In the genomic region with DNA sequence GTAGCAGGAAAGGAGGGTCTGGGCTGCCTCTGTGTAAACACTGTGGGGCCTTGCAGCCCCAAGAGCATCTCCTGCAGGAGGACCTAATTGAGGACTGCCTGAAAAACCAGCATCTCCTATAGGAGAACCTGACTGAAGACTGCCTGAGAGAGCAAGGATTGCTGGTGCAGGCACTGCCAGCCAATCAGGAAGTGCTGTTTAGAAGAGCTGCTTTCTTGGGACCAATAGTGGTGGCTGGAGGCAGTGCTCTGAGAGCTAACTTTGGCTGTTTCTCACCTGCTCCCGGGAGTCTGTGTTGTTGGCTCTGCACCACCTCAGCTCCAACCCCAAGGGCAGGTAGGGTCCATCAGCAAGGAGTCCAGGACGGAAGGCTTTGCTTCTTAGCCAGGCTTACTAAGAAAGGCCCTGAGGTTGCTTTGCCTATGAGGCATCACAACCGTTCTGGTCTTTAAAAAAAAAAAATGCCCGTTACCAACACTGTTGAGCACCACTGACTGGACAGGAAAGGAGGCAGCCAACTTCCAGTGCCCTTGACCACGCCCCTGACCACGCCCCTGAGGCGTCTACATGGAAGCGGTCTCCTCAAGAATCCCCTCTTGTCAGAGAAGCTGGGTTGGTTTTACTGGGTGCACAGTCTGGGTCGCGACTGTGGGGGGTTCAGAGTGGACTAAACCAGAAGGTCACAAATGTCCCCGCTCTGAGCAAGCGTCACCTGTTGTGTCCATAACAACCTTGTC, we compare ENCODE assay signal across 7 mouse cellular contexts.
DNase-seq lines count a peak whose midpoint lies in the region; ATAC-seq and TF ChIP-seq lines count a peak whose summit lies in the region.
"Not testable (repeated sequence)": the region's sequence is repeated elsewhere in the genome, so short reads cannot be mapped to it uniquely, and the experiment has no call there.

No protein-coding gene starts in this region.

- H3K9ac ChIP-seq in heart, embryonic 13.5 days; hindbrain, postnatal 0 days (replicated peaks; ENCODE audit: low read length); limb, embryonic 15.5 days; neural tube, embryonic 13.5 days: not testable (repeated sequence)

- not testable (repeated sequence) for H3K9me3 ChIP-seq in heart, embryonic 13.5 days; hindbrain, postnatal 0 days (ENCODE audit: low read length); limb, embryonic 15.5 days; neural tube, embryonic 13.5 days

- not testable (repeated sequence) for H3K36me3 ChIP-seq in heart, embryonic 13.5 days; hindbrain, postnatal 0 days (ENCODE audit: insufficient read depth, low read length); limb, embryonic 15.5 days; neural tube, embryonic 13.5 days

- TF ChIP-seq CTCF in hindbrain, postnatal 0 days (IDR thresholded peaks at IDR 0.05; ENCODE audit: low read depth): not testable (repeated sequence)

- DNase-seq in embryo, embryonic 11 days: peak; percentile 43
- not testable (repeated sequence) for DNase-seq in hindbrain, postnatal 0 days (ENCODE audit: low spot score)
- peak; percentile 30 for DNase-seq in kidney, postnatal 10 days
- peak; percentile 69 for DNase-seq in lung, postnatal 10 days

- H3K27me3 ChIP-seq in heart, embryonic 13.5 days (replicated peaks); hindbrain, postnatal 0 days (ENCODE audit: insufficient read depth, low read length); limb, embryonic 15.5 days; neural tube, embryonic 13.5 days: not testable (repeated sequence)

- not testable (repeated sequence) for H3K27ac ChIP-seq in heart, embryonic 13.5 days (replicated peaks); hindbrain, postnatal 0 days; limb, embryonic 15.5 days; neural tube, embryonic 13.5 days (replicated peaks)

- not testable (repeated sequence) for H3K4me3 ChIP-seq in heart, embryonic 13.5 days; hindbrain, postnatal 0 days (ENCODE audit: low read length); limb, embryonic 15.5 days; neural tube, embryonic 13.5 days

- WGBS in heart, embryonic 13.5 days: 38% methylated on average over 12 of the region's 12 CpGs
- WGBS in hindbrain, postnatal 0 days: 53% methylated on average over 12 of the region's 12 CpGs
- WGBS in limb, embryonic 15.5 days: 44% methylated on average over 12 of the region's 12 CpGs
- WGBS in neural tube, embryonic 13.5 days: 57% methylated on average over 12 of the region's 12 CpGs

- peaks cover 12% of the 10 kb centered on the region for H3K4me1 ChIP-seq in heart, embryonic 13.5 days
- not testable (repeated sequence) for H3K4me1 ChIP-seq in hindbrain, postnatal 0 days (ENCODE audit: insufficient read depth, low read length)
- peaks cover 11% of the 10 kb centered on the region for H3K4me1 ChIP-seq in limb, embryonic 15.5 days
- H3K4me1 ChIP-seq in neural tube, embryonic 13.5 days (replicated peaks): peaks cover 11% of the 10 kb centered on the region; the same call in 1 of the 2 replicates

- peak overlapping the region; percentile 42 for H3K4me2 ChIP-seq in heart, embryonic 13.5 days
- not testable (repeated sequence) for H3K4me2 ChIP-seq in hindbrain, postnatal 0 days (ENCODE audit: low read depth, low read length); limb, embryonic 15.5 days; neural tube, embryonic 13.5 days

- not testable (repeated sequence) for ATAC-seq in heart, embryonic 13.5 days (ENCODE audit: extremely low read depth, insufficient number of reproducible peaks, low FRiP score, low TSS enrichment)
- ATAC-seq in hindbrain, postnatal 0 days: peak; percentile 38; the same call in 1 of the 2 replicates
- ATAC-seq in limb, embryonic 15.5 days (ENCODE audit: insufficient number of reproducible peaks, low FRiP score, low TSS enrichment, low read depth): peak; percentile 30; the same call in 1 of the 2 replicates
- 0 out of 2 replicates have a peak, but pooled peaks have one; percentile 11 for ATAC-seq in neural tube, embryonic 13.5 days (ENCODE audit: low read depth)
